Mouse (Mus musculus) erythroblast, embryonic 14.5 days (primary cell): Measurements from ENCODE around the gene Cacybp.

ENCODE experiments used
- GATA1 ChIP-seq: IDR thresholded peaks from 2 replicates; pipeline ENCODE4 v1.6.1; 2012; ENCODE audit warnings: low read length, inconsistent platforms, mixed read lengths
- TAL1 ChIP-seq: IDR thresholded peaks from 3 replicates; pipeline ENCODE4 v1.6.1; 2012; ENCODE audit warnings: low read length, inconsistent platforms, mixed read lengths

DNA sequence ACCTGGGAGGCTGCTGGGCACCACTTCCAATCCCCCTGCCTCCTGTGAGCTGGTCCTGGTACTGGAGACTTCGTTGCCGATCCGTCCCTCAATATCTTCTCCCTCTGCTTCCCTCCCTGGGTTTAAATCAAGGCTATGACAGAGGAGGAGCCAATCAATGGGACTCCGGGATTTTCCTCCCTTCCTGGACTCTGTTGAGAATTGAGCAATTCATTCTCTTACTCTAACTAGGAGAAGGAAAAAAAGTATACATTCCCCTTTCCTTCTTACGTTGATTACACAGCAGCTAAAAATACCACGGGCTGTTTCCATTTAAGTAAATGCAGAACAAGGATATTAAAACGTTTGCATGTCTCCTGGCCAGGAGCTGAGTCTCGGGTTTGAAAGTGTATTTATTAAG is 59.2 kb downstream of the Cacybp start, which contains the start of gene Tnn:
- TF ChIP-seq GATA1 (no peak), TAL1 (no peak)
